Mouse (Mus musculus) hindbrain, embryonic 15.5 days (tissue): ENCODE results near the gene Myo10. TPM values are rescaled to one million over a fixed set of nuclear protein-coding genes. Genes with fewer than 3 reads are reported as not detected.

Source experiments
- ATAC-seq: fragments of 200-750 bp; cut with Nextera tagmentation; 2 replicates; pipeline ENCODE4 v1.8.0; 2017; ENCODE audit warnings: low read depth, moderate number of reproducible peaks, moderate TSS enrichment; ENCODE audit not compliant: low FRiP score
- H3K27ac ChIP-seq: fragments of 300-500 bp; sonication (generic); replicated peaks from 2 replicates; pipeline ENCODE4 v1.5.1; 2015; ENCODE audit warnings: mild to moderate bottlenecking, inconsistent platforms
- H3K27me3 ChIP-seq: fragments of 300-500 bp; sonication (generic); 2 replicates; pipeline ENCODE4 v1.6.1; 2015; ENCODE audit warnings: control low read depth, inconsistent platforms
- H3K36me3 ChIP-seq: fragments of 300-500 bp; sonication (generic); 2 replicates; pipeline ENCODE4 v1.6.1; 2015; ENCODE audit warnings: control low read depth, inconsistent platforms
- H3K4me1 ChIP-seq: fragments of 300-500 bp; sonication (generic); replicated peaks from 2 replicates; pipeline ENCODE4 v1.6.1; 2015; ENCODE audit warnings: control low read depth, inconsistent platforms
- H3K4me2 ChIP-seq: fragments of 300-500 bp; sonication (generic); 2 replicates; pipeline ENCODE4 v1.6.1; 2015; ENCODE audit warnings: moderate library complexity, mild to moderate bottlenecking, inconsistent platforms
- H3K4me3 ChIP-seq: fragments of 300-500 bp; sonication (generic); 2 replicates; pipeline ENCODE4 v1.5.1; 2015; ENCODE audit warnings: mild to moderate bottlenecking, inconsistent platforms
- H3K9ac ChIP-seq: fragments of 300-500 bp; sonication (generic); 2 replicates; pipeline ENCODE4 v1.6.1; 2015; ENCODE audit warnings: inconsistent platforms
- H3K9me3 ChIP-seq: fragments of 300-500 bp; sonication (generic); 2 replicates; pipeline ENCODE4 v1.6.1; 2016; ENCODE audit warnings: control low read depth, inconsistent platforms
- WGBS: fragments of 180-500 bp; shearing (Covaris S2); methylation state at CpG from one replicate; pipeline ENCODE4 v1.1.7; 2015; 5-methylcytosine and 5-hydroxymethylcytosine counted together
- polyA plus RNA-seq: library from polyadenylated mRNA; unstranded; fragments of >200 nt; fragmentation: Nextera tagmentation; extraction: Ambion mirVana; gene quantifications from 2 replicates; pipeline ENCODE4 v1.2.1, GENCODE M21; 2015

The Myo10 gene
- polyA plus RNA-seq, 1 experiment from 2014 or later, result 28.3 TPM

DNA sequence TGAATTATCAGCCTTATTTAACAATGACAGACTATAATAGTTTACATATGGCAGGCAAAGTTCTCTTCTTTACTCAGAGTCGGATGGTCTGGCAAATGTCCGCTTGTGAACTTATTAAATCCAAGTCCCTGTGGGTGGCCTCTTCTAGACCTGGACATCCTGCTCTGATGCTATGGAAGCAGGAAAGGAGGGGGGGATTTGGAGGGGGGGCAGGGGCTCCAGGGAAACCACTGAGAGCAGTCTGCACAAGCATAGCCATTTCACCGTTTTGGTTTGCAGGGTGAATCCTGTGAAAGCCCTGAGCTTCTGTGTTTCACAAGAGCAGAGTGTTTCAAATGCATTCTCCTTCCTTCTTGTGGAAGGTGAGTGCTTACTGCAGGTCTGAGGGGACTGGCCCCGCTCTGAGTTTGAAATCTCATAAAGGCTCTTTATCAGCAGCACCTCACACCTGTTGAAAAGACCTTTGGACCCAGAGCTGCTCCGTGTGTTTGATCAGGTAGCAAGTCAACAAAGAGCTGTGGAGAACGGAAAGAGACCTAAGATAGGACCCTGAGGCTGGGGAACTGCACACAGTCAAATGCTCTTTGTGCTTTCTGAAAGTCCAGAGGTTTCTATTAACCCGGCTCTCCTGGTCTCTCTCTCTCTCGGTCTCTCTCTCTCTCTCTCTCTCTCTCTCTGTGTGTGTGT lies 40.7 kb downstream of the Myo10 start:
- Histone ChIP-seq H3K4me2 (no peak overlapping the region), H3K9ac (no peak overlapping the region), H3K9me3 (no peaks in the 10 kb centered on the region), H3K27me3 (no peaks in the 10 kb centered on the region), H3K36me3 (no peaks in the 10 kb centered on the region), H3K4me3 (no peak overlapping the region), H3K27ac (no peak overlapping the region), H3K4me1 (no peaks in the 10 kb centered on the region)
- no peak for ATAC-seq
- WGBS, result 53% methylated on average over 8 of the region's 8 CpGs

DNA sequence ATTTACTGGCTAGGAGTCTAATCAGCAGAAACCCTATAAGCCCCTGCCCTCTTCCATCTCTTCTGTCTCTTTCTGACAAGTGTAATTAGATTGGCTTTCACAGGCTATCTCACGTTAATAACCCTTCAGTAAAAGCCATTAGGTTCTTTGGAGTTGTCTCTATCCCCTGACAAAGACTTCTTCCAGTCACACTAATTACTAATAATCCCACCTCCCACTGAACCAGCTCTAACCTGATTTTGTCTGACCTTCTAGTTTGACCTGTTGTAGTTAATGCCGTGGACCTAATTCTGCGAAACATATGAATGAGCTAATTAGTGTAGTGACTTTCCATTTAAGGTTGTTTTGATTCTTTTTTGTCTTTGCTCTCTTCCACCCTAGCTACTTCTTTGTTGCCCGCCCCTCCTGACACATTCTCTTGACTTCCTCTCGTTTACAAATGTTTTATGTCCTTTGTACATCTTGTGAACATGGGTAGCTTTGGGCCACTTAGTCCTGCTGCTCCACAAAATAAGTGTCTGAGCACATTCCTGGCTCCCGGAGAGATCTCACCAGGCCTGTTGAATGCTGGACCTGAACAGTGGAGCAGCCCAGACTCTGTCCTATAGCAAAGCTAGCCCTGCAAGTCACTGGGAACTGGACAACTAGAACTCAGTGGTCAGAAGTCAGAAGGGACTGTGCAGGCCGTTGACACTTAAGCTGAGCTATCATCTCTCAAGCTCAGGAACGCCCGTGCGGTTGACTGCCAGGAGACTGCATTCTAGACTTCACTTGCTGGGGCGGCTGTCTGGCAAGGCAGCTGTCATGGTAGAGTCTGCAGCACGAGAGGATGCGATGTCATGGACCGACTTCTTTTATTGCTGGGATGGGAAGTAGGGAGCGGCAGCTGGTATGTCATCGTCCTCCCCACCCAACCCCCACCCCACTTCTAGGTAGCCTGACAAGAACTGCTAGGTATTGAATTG lies 47.2 kb downstream of the Myo10 start:
- 0 out of 2 replicates have a peak, but pooled peaks cover 17% of the 10 kb centered on the region for H3K4me1 ChIP-seq
- no peak overlapping the region for H3K27ac ChIP-seq
- 56% methylated on average over 16 of the region's 16 CpGs for WGBS
- ATAC-seq, result no peak
- H3K9me3 ChIP-seq, result no peaks in the 10 kb centered on the region
- H3K9ac ChIP-seq, result no peak overlapping the region
- H3K4me3 ChIP-seq, result no peak overlapping the region
- H3K4me2 ChIP-seq, result no peak overlapping the region
- H3K36me3 ChIP-seq, result no peaks in the 10 kb centered on the region
- no peaks in the 10 kb centered on the region for H3K27me3 ChIP-seq

DNA sequence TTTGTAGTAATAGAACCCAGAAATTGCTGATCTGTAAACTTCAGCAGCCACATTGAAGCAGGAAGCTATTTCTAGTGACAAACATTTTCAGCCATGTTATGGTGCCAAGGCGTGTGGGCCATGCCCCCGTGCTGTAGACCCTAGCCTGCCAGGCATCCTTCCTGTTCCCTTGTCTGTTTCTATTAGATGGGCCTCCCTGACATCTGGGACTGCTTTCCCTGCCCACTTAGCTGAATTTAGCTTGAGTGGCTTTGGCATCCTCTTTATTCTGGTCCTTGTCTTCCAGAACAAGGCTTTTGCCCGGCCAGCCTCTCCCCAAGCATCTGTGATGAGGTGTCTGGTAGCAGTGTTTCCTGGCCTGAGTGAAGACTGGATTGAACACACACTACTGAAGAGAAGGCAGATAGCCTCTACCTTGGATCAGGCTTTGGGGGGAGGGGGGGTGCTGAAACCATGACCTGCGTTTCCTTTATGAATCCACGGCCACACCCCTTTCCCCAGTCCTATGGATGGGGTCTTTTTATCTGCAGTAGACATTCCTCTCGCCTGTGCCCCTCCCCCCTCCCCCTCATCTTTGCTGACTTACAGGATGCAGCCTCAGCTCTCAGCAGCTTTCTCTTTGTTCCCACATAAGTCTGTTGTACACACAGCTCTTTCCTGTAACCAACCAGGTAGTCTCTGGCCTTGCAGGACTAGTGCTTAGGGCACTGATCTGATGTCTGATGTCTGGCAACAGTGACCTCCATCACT lies 51.1 kb downstream of the Myo10 start:
- peak overlapping the region; percentile 62 for H3K27ac ChIP-seq
- H3K9ac ChIP-seq, result no peak overlapping the region
- no peaks in the 10 kb centered on the region for H3K9me3 ChIP-seq
- no peak overlapping the region for H3K4me2 ChIP-seq
- H3K4me1 ChIP-seq, result peaks cover 38% of the 10 kb centered on the region; the same call in 1 of the 2 replicates
- no peaks in the 10 kb centered on the region for H3K36me3 ChIP-seq
- H3K27me3 ChIP-seq, result no peaks in the 10 kb centered on the region
- H3K4me3 ChIP-seq, result no peak overlapping the region
- WGBS, result 32% methylated on average over 6 of the region's 6 CpGs
- peak; percentile 46 for ATAC-seq

DNA sequence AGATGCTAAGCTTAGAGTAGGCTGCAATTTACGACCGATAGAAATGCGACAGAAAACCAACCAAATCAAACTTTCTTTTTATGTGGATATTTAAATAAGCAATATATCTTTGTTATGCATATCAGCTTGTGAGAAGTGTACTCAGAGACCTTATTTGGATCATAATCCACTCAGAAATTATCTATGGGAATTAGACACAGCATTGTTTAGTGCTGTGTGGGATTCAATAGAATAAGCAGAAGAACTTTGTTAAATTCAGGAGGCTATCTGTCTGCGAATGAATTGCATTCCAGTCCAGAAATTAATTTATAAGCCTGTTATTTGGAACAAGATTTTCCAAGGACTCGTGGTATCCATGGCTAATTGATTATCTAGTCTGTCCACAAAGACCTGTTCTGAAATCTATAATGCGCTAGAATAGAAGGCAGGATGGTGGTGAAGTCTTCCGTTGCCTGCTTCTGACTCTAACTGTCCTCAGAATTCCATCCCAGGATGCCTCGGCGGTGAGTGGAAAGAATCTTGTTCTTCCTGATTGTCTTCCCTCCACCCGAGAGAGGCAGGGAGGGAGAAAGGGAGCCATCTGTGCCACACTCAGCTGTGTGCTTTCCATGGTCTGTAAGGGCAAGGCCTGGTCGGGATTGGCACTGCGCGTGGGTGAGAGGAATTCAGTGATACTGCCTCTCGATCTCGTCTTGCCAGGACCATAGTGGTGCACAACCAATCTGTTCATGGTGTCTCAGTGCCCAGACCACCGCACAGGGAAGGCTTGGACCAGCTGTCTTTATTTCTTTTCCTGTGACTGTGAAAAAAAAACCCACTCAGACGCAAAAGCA lies 52.0 kb downstream of the Myo10 start:
- Histone ChIP-seq H3K4me3 (no peak overlapping the region), H3K36me3 (no peaks in the 10 kb centered on the region), H3K4me2 (no peak overlapping the region), H3K4me1 (peaks cover 39% of the 10 kb centered on the region; the same call in 1 of the 2 replicates), H3K9ac (no peak overlapping the region), H3K9me3 (no peaks in the 10 kb centered on the region), H3K27ac (peak overlapping the region; percentile 46), H3K27me3 (no peaks in the 10 kb centered on the region)
- no peak for ATAC-seq
- WGBS, result 48% methylated on average over 17 of the region's 17 CpGs

DNA sequence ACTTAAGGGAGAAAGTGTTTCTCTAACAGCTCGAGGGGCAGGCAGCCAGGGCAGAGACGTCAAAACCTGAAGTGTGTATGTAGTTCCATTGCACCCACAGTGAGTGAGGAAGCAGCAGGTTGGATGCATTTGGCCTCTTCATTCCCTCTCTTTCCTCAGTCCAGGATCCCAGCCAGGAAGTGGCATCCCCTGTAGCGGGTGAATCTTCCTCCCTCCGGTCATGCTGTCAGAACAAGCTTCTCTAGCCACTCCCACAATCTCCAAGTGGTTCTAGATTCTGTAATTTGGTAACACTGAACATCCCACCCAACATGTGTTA lies 52.6 kb downstream of the Myo10 start:
- whole genome bisulfite sequencing, result 79% methylated on average over 4 of the region's 4 CpGs
- no peak for ATAC-seq
- Histone ChIP-seq H3K27me3 (no peaks in the 10 kb centered on the region), H3K4me1 (peaks cover 42% of the 10 kb centered on the region; the same call in 1 of the 2 replicates), H3K9ac (no peak overlapping the region), H3K36me3 (no peaks in the 10 kb centered on the region), H3K9me3 (no peaks in the 10 kb centered on the region), H3K27ac (peak overlapping the region; percentile 46), H3K4me3 (no peak overlapping the region), H3K4me2 (no peak overlapping the region)

DNA sequence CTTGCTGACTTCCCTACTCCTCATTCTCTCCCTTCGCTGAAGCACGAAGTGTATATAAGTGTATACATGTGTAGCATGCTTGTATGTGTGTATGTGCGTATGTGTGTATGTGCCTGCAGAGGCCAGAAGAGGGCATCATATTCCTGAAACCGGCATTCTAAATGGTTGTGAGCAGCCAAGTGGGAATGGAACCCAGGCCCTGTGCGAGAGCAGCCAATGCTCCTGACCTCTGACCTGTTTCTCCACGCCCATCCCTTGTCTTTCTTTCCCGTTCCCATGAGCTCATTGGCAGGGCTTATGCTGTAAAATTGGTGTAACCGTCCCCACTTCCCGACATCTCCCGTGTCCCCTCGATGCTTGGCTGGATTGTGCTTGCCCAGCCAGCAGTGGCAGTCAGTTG lies 53.0 kb downstream of the Myo10 start:
- H3K4me3 ChIP-seq, result no peak overlapping the region
- H3K27me3 ChIP-seq, result no peaks in the 10 kb centered on the region
- H3K27ac ChIP-seq, result peak overlapping the region; percentile 56
- H3K9me3 ChIP-seq, result no peaks in the 10 kb centered on the region
- ATAC-seq, result no peak
- H3K36me3 ChIP-seq, result no peaks in the 10 kb centered on the region
- H3K9ac ChIP-seq, result no peak overlapping the region
- peaks cover 47% of the 10 kb centered on the region for H3K4me1 ChIP-seq
- WGBS, result 86% methylated on average over 11 of the region's 11 CpGs
- no peak overlapping the region for H3K4me2 ChIP-seq

DNA sequence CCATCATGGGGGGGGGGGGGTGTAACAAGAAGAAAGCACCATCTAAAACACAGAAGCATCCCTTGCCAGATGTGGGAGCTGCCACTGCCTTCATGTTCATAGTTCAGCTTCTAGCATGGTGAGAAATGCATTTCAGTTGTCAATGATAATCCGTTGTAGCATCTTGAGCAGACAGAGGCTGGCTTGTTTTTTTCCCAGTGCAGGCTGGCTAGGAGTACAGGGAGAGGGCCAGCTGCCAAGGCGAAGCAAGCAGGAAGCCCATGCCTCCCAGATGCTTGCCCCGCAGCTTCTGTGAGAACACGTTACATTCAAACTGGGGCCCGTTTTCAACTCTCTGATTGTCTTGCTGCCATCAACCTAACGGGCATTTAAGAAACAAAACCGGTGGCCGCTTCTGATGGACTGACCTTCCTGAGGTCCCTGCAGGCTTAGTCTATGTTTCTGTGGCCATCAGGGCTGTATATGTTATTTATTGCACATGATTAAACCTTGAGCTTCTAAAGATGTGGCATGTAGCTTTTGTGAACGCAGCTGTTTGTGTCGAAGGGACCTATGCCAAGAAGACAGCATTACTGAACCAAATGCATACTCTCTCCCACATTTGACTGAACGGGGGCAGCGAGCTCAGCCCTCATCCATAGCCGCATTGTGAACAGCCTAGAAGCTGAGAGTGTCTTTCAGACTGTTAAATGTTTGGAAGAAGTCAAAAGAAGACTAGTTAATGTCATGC lies 53.9 kb downstream of the Myo10 start:
- ATAC-seq, result peak; percentile 48; the same call in 1 of the 2 replicates
- 38% methylated on average over 13 of the region's 13 CpGs for WGBS
- no peaks in the 10 kb centered on the region for H3K36me3 ChIP-seq

DNA sequence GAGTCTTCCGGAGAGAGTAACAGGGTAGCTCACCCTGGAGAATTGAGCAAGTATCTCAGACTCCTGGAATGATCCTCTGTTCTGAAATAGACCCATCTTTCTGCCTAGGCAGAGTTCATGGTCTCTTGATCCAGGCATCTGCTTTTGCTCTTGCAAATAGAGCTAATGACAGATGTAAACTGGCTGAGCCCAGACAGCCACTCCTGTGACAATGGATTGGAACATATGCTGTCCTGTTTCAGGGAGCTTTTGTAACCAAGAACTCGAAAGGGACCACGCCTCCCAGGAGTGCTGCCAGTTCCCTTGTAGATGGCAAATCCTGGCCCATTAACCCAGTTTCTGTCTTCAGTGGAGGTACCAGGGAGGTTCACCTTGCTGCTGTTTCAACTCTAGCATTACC lies 56.8 kb downstream of the Myo10 start:
- Histone ChIP-seq H3K27ac (no peak overlapping the region), H3K9ac (no peak overlapping the region), H3K4me1 (peaks cover 41% of the 10 kb centered on the region), H3K27me3 (no peaks in the 10 kb centered on the region), H3K4me2 (no peak overlapping the region), H3K36me3 (no peaks in the 10 kb centered on the region), H3K9me3 (no peaks in the 10 kb centered on the region), H3K4me3 (no peak overlapping the region)
- 33% methylated on average over 3 of the region's 3 CpGs for WGBS
- no peak for ATAC-seq

More for the DNA sequence above, 53.9 kb downstream of the Myo10 start:
- Histone ChIP-seq H3K9me3 (no peaks in the 10 kb centered on the region), H3K4me3 (no peak overlapping the region), H3K4me1 (peaks cover 51% of the 10 kb centered on the region), H3K27ac (peak overlapping the region; percentile 56), H3K9ac (no peak overlapping the region), H3K4me2 (0 out of 2 replicates have a peak overlapping the region, but pooled peaks have one; percentile 2), H3K27me3 (no peaks in the 10 kb centered on the region)

DNA sequence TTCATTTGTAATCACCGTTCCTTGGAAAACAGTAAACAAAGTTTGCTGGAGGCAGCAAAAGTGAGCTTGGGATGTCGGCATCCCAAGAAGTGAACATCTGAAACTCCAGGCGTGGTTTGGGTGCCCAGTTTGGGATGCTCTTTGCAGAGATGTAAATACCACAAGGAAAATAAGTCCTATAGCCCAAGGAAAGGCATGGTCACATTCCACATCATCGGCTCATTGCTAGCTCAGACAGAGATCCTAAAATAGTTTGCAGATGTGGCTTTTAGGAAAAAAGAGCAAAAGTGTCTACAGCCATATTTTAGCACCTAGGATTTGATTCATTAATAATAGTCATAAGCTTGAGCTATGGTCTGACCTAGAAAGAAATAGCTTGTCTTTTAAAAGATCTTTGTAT lies 57.3 kb downstream of the Myo10 start:
- Histone ChIP-seq H3K4me3 (no peak overlapping the region), H3K9me3 (no peaks in the 10 kb centered on the region), H3K4me2 (no peak overlapping the region), H3K36me3 (no peaks in the 10 kb centered on the region), H3K27me3 (no peaks in the 10 kb centered on the region), H3K9ac (no peak overlapping the region), H3K4me1 (peaks cover 36% of the 10 kb centered on the region), H3K27ac (no peak overlapping the region)
- 89% methylated on average over 4 of the region's 4 CpGs for WGBS
- no peak for ATAC-seq

DNA sequence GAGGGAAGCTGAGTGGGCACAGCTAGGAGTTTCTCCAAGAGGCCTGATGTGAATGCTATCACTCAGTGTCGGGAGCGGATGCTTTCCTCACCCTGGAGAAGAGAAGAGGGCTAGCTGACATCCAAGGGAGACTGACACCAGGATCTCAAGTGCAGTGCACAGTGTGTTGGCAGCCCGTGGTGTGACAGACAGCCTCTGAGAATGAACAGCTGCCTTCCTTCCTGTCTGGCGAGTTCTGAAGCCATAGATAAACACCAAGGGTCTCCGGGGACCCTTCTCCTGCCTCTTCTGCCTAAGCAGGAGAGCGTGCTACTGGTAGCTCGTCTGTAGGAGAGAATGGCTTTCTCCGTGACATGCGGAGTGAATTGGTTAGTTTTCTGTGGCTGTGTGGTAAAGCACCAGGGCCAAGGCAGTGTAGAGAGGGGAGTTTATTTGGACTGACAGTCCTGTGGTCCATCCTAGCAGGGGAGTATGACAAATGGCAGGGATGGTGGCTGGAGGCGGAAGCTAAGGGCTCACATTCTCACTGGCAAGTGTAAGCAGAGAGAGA lies 58.0 kb downstream of the Myo10 start:
- Histone ChIP-seq H3K4me1 (peaks cover 35% of the 10 kb centered on the region), H3K4me2 (no peak overlapping the region), H3K36me3 (no peaks in the 10 kb centered on the region), H3K27ac (no peak overlapping the region), H3K27me3 (no peaks in the 10 kb centered on the region), H3K9ac (no peak overlapping the region), H3K4me3 (no peak overlapping the region), H3K9me3 (no peaks in the 10 kb centered on the region)
- 49% methylated on average over 10 of the region's 10 CpGs for WGBS
- no peak; the same call in 1 of the 2 replicates for ATAC-seq
